Mouse (Mus musculus) G1E (cell line): ENCODE data around the gene Cenpb.

ENCODE experiments used
- CTCF ChIP-seq: IDR thresholded peaks from 2 replicates; pipeline ENCODE4 v1.5.1; 2012; ENCODE audit warnings: low read depth, low read length, inconsistent platforms, mixed read lengths
- GATA1 ChIP-seq: IDR thresholded peaks from 2 replicates; pipeline ENCODE4 v1.6.1; 2012; ENCODE audit warnings: borderline replicate concordance, low read length, inconsistent platforms, mixed read lengths
- POLR2AphosphoS5 ChIP-seq: IDR thresholded peaks from 2 replicates; pipeline ENCODE4 v1.6.1; 2012; ENCODE audit warnings: low read depth, low read length, inconsistent platforms; ENCODE audit not compliant: insufficient replicate concordance

- no peak for TF ChIP-seq POLR2AphosphoS5
- TF ChIP-seq CTCF = no peak
- TF ChIP-seq GATA1 = no peak
Observed at GRCm38 (mm10) chr2:131143007-131143780, 36.7 kb downstream of the Cenpb start.
